Mouse (Mus musculus) bone marrow, adult 2 months (tissue): ENCODE measurements around the gene Sirt3.

Source experiments
- CTCF ChIP-seq: fragments of 200-500 bp; IDR thresholded peaks from 2 replicates; pipeline ENCODE4 v1.5.1; 2011; ENCODE audit warnings: low read length, control low read depth; ENCODE audit not compliant: control insufficient read depth, insufficient read depth
- POLR2A ChIP-seq: fragments of 200-500 bp; IDR thresholded peaks from 2 replicates; pipeline ENCODE4 v1.6.1; 2011; ENCODE audit warnings: low read depth, mild to moderate bottlenecking, control low read depth, low read length, borderline replicate concordance; ENCODE audit not compliant: control insufficient read depth

DNA sequence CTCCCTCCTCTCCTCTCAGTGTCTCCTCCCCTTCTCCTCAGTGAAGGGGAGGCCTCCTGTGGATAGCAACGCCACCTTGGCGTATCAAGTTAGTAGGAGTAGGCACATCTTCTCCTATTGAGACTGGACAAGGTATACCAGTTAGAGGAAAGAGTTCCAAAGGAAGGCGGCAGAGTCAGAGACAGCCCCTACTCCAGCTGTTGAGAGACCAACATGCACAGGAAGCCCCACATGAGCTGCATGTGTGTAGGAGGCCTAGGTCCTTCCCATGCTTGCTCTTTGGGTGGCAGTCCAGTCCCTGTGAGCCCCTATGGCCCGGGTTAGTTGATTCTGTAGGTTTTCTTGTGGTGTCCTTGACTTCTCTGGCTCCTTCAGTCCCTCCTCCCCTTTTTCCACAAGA lies 48.8 kb downstream of the Sirt3 start:
- TF ChIP-seq CTCF (no peak), POLR2A (no peak)
